Mouse (Mus musculus) neural tube, embryonic 13.5 days (tissue): ENCODE data around the gene Specc1l. TPM values are rescaled to one million over a fixed set of nuclear protein-coding genes. Genes with fewer than 3 reads are reported as not detected.

Experiments
- ATAC-seq: fragments of 200-750 bp; cut with Nextera tagmentation; 2 replicates; pipeline ENCODE4 v1.8.0; 2017; ENCODE audit warnings: low read depth, mild to moderate bottlenecking, moderate TSS enrichment, moderate library complexity
- H3K27ac ChIP-seq: fragments of 300-500 bp; sonication (generic); replicated peaks from 2 replicates; pipeline ENCODE4 v1.5.1; 2015; ENCODE audit warnings: moderate library complexity, mild to moderate bottlenecking, inconsistent platforms
- H3K27me3 ChIP-seq: fragments of 300-500 bp; sonication (generic); 2 replicates; pipeline ENCODE4 v1.6.1; 2015; ENCODE audit warnings: mild to moderate bottlenecking, inconsistent platforms
- H3K36me3 ChIP-seq: fragments of 300-500 bp; sonication (generic); 2 replicates; pipeline ENCODE4 v1.6.1; 2015; ENCODE audit warnings: mild to moderate bottlenecking, inconsistent platforms
- H3K4me1 ChIP-seq: fragments of 300-500 bp; sonication (generic); replicated peaks from 2 replicates; pipeline ENCODE4 v1.6.1; 2015; ENCODE audit warnings: inconsistent platforms
- H3K4me2 ChIP-seq: fragments of 300-500 bp; sonication (generic); 2 replicates; pipeline ENCODE4 v1.6.1; 2015; ENCODE audit warnings: inconsistent platforms, mild to moderate bottlenecking, moderate library complexity
- H3K4me3 ChIP-seq: fragments of 300-500 bp; sonication (generic); 2 replicates; pipeline ENCODE4 v1.5.1; 2015; ENCODE audit warnings: mild to moderate bottlenecking, inconsistent platforms
- H3K9ac ChIP-seq: fragments of 300-500 bp; sonication (generic); 2 replicates; pipeline ENCODE4 v1.6.1; 2015; ENCODE audit warnings: moderate library complexity, mild to moderate bottlenecking, inconsistent platforms
- H3K9me3 ChIP-seq: fragments of 300-500 bp; sonication (generic); 2 replicates; pipeline ENCODE4 v1.6.1; 2016; ENCODE audit warnings: inconsistent platforms
- WGBS: fragments of 180-500 bp; shearing (Covaris S2); methylation state at CpG from one replicate; pipeline ENCODE4 v1.1.7; 2015; 5-methylcytosine and 5-hydroxymethylcytosine counted together
- polyA plus RNA-seq: library from polyadenylated mRNA; unstranded; fragments of >200 nt; fragmentation: Nextera tagmentation; extraction: Ambion mirVana; gene quantifications from 2 replicates; pipeline ENCODE4 v1.2.1, GENCODE M21; 2015

Gene Specc1l
- polyA plus RNA-seq, 1 experiment from 2014 or later = 28.3 TPM

- no peak for ATAC-seq
- no peak overlapping the region for H3K4me3 ChIP-seq
- H3K9ac ChIP-seq = no peak overlapping the region
- H3K36me3 ChIP-seq = peaks cover 32% of the 10 kb centered on the region
- H3K27ac ChIP-seq = no peak overlapping the region
- H3K27me3 ChIP-seq = no peaks in the 10 kb centered on the region
- no peak overlapping the region for H3K4me2 ChIP-seq
- no peaks in the 10 kb centered on the region for H3K4me1 ChIP-seq
- no peaks in the 10 kb centered on the region for H3K9me3 ChIP-seq
- 91% methylated on average over 8 of the region's 8 CpGs for WGBS
Observed at GRCm38 (mm10) chr10:75187366-75188056, 24.4 kb upstream of the Specc1l start.

GRCm38 (mm10) chr10:75191647-75192046 is 20.2 kb upstream of the Specc1l start:
- no peaks in the 10 kb centered on the region for H3K36me3 ChIP-seq
- no peak overlapping the region for H3K4me2 ChIP-seq
- ATAC-seq = no peak
- H3K27me3 ChIP-seq = no peaks in the 10 kb centered on the region
- no peak overlapping the region for H3K4me3 ChIP-seq
- WGBS = 53% methylated on average over 7 of the region's 7 CpGs
- H3K9me3 ChIP-seq = no peaks in the 10 kb centered on the region
- no peak overlapping the region for H3K27ac ChIP-seq
- H3K4me1 ChIP-seq = no peaks in the 10 kb centered on the region
- H3K9ac ChIP-seq = no peak overlapping the region

- Histone ChIP-seq H3K4me2 (no peak overlapping the region), H3K4me1 (no peaks in the 10 kb centered on the region), H3K36me3 (no peaks in the 10 kb centered on the region), H3K4me3 (no peak overlapping the region), H3K9ac (no peak overlapping the region), H3K27ac (no peak overlapping the region), H3K27me3 (no peaks in the 10 kb centered on the region), H3K9me3 (no peaks in the 10 kb centered on the region)
- WGBS = 83% methylated on average over 1 of the region's 1 CpGs
- ATAC-seq = no peak
Observed at GRCm38 (mm10) chr10:75197817-75198216, 14.1 kb upstream of the Specc1l start.

GRCm38 (mm10) chr10:75200733-75201132 is 11.1 kb upstream of the Specc1l start:
- no peak overlapping the region for H3K9ac ChIP-seq
- ATAC-seq = no peak
- 90% methylated on average over 1 of the region's 1 CpGs for WGBS

GRCm38 (mm10) chr10:75206192-75206591 is 5.7 kb upstream of the Specc1l start:
- 61% methylated on average over 4 of the region's 4 CpGs for WGBS
- Histone ChIP-seq H3K4me2 (no peak overlapping the region), H3K9me3 (no peaks in the 10 kb centered on the region), H3K4me3 (no peak overlapping the region), H3K4me1 (no peaks in the 10 kb centered on the region; the same call in 1 of the 2 replicates), H3K27me3 (no peaks in the 10 kb centered on the region), H3K36me3 (no peaks in the 10 kb centered on the region), H3K9ac (no peak overlapping the region), H3K27ac (no peak overlapping the region)
- no peak for ATAC-seq

More at GRCm38 (mm10) chr10:75200733-75201132, 11.1 kb upstream of the Specc1l start:
- Histone ChIP-seq H3K27me3 (no peaks in the 10 kb centered on the region), H3K4me1 (no peaks in the 10 kb centered on the region), H3K27ac (no peak overlapping the region), H3K36me3 (no peaks in the 10 kb centered on the region), H3K4me3 (no peak overlapping the region), H3K4me2 (no peak overlapping the region), H3K9me3 (no peaks in the 10 kb centered on the region)

GRCm38 (mm10) chr10:75210841-75211240 is 1.0 kb upstream of the Specc1l start:
- Histone ChIP-seq H3K4me1 (peaks cover 20% of the 10 kb centered on the region), H3K9me3 (no peaks in the 10 kb centered on the region), H3K4me2 (no peak overlapping the region), H3K9ac (no peak overlapping the region), H3K27ac (peak overlapping the region; percentile 99; the same call in 1 of the 2 replicates), H3K36me3 (no peaks in the 10 kb centered on the region), H3K27me3 (no peaks in the 10 kb centered on the region), H3K4me3 (no peak overlapping the region)
- WGBS = 88% methylated on average over 3 of the region's 3 CpGs
- no peak for ATAC-seq

GRCm38 (mm10) chr10:75212981-75213380 is 1.1 kb downstream of the Specc1l start:
- Histone ChIP-seq H3K4me3 (peak overlapping the region; percentile 65), H3K27ac (peak overlapping the region; percentile 99), H3K36me3 (no peaks in the 10 kb centered on the region), H3K4me2 (peak overlapping the region; percentile 60), H3K9me3 (no peaks in the 10 kb centered on the region), H3K4me1 (peaks cover 20% of the 10 kb centered on the region), H3K9ac (peak overlapping the region; percentile 85), H3K27me3 (no peaks in the 10 kb centered on the region)
- WGBS = 41% methylated on average over 7 of the region's 7 CpGs
- ATAC-seq = no peak

GRCm38 (mm10) chr10:75220722-75221121 is 8.8 kb downstream of the Specc1l start:
- Histone ChIP-seq H3K36me3 (no peaks in the 10 kb centered on the region), H3K4me3 (no peak overlapping the region), H3K9me3 (no peaks in the 10 kb centered on the region), H3K4me1 (peaks cover 29% of the 10 kb centered on the region), H3K27me3 (no peaks in the 10 kb centered on the region), H3K4me2 (no peak overlapping the region), H3K9ac (no peak overlapping the region), H3K27ac (no peak overlapping the region)
- no peak for ATAC-seq
- WGBS = 91% methylated on average over 3 of the region's 3 CpGs

- no peak for ATAC-seq
- no peak overlapping the region for H3K4me2 ChIP-seq
- WGBS = 71% methylated on average over 4 of the region's 4 CpGs
- H3K36me3 ChIP-seq = no peaks in the 10 kb centered on the region
- H3K9me3 ChIP-seq = no peaks in the 10 kb centered on the region
- no peak overlapping the region for H3K4me3 ChIP-seq
- H3K9ac ChIP-seq = no peak overlapping the region
- peaks cover 29% of the 10 kb centered on the region for H3K4me1 ChIP-seq
- H3K27me3 ChIP-seq = no peaks in the 10 kb centered on the region
- no peak overlapping the region; the same call in 1 of the 2 replicates for H3K27ac ChIP-seq
Observed at GRCm38 (mm10) chr10:75221936-75222610, 10.2 kb downstream of the Specc1l start.

GRCm38 (mm10) chr10:75222611-75222998 is 10.7 kb downstream of the Specc1l start:
- Histone ChIP-seq H3K9ac (no peak overlapping the region), H3K27me3 (no peaks in the 10 kb centered on the region), H3K27ac (no peak overlapping the region), H3K4me2 (no peak overlapping the region), H3K9me3 (no peaks in the 10 kb centered on the region), H3K4me1 (peaks cover 29% of the 10 kb centered on the region), H3K36me3 (no peaks in the 10 kb centered on the region), H3K4me3 (no peak overlapping the region)
- WGBS = 79% methylated on average over 5 of the region's 5 CpGs
- no peak for ATAC-seq

- 72% methylated on average over 3 of the region's 3 CpGs for WGBS
- no peaks in the 10 kb centered on the region for H3K36me3 ChIP-seq
- H3K4me1 ChIP-seq = peaks cover 29% of the 10 kb centered on the region
- 0 out of 2 replicates have a peak overlapping the region, but pooled peaks have one; percentile 9 for H3K27ac ChIP-seq
- no peak for ATAC-seq
- H3K9ac ChIP-seq = no peak overlapping the region
- no peaks in the 10 kb centered on the region for H3K27me3 ChIP-seq
- no peaks in the 10 kb centered on the region for H3K9me3 ChIP-seq
- no peak overlapping the region for H3K4me2 ChIP-seq
- H3K4me3 ChIP-seq = no peak overlapping the region
Observed at GRCm38 (mm10) chr10:75224154-75224553, 12.3 kb downstream of the Specc1l start.

- Histone ChIP-seq H3K9ac (no peak overlapping the region), H3K4me1 (peaks cover 29% of the 10 kb centered on the region), H3K27me3 (no peaks in the 10 kb centered on the region), H3K4me2 (no peak overlapping the region), H3K36me3 (no peaks in the 10 kb centered on the region), H3K9me3 (no peaks in the 10 kb centered on the region), H3K27ac (no peak overlapping the region), H3K4me3 (no peak overlapping the region)
- no CpG with 5 or more reads among the region's 2 CpGs for WGBS
- ATAC-seq = no peak
Observed at GRCm38 (mm10) chr10:75224630-75225029, 12.8 kb downstream of the Specc1l start.
